Mouse (Mus musculus): ENCODE measurements around the gene Gm10718.
"Not testable (repeated sequence)": the region's sequence is repeated elsewhere in the genome, so short reads cannot be mapped to it uniquely, and the experiment has no call there.

DNA sequence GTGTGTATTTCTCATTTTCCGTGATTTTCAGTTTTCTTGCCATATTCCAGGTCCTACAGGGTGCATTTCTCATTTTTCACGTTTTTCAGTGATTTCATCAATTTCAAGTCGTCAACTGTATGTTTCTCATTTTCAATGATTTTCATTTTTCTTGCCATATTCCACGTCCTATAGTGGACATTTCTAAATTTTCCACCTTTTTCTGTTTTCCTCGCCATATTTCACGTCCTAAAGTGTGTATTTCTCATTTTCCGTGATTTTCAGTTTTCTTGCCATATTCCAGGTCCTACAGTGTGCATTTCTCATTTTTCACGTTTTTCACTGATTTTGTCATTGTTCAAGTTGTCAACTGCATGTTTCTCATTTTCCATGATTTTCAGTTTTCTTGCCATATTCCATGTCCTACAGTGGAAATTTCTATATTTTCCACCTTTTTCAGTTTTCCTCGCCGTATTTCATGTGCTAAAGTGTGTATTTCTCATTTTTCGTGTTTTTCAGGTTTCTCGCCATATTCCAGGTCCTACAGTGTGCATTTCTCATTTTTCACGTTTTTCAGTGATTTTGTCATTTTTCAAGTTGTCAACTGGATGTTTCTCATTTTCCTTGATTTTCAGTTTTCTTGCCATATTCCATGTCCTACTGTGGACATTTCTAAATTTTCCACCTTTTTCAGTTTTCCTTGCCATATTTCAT lies 885 bp upstream of the Gm10718 start:
- not testable (repeated sequence) for TF ChIP-seq CTCF (IDR thresholded peaks at IDR 0.05; ENCODE audit: extremely low read depth, insufficient read depth, insufficient read length, insufficient replicate concordance); POLR2A (IDR thresholded peaks at IDR 0.05; ENCODE audit: low read depth, low read length)

All from spleen, adult 2 months (tissue).